Mouse (Mus musculus) stomach, postnatal 0 days (tissue): ENCODE measurements at regions not wholly inside any gene's neighbourhood (a gene's known extent, or its start where the extent isn't known, plus 50 kb on each side); places are given as distances from the start of the nearest gene placed in this dataset.

Source experiments
- CTCF ChIP-seq: IDR thresholded peaks from 2 replicates; pipeline ENCODE4 v1.5.1; 2016; ENCODE audit warnings: antibody characterized with exemption, low read depth, mild to moderate bottlenecking, moderate library complexity
- EP300 ChIP-seq: optimal IDR thresholded peaks from 2 replicates; pipeline ENCODE3; 2016; ENCODE audit warnings: antibody characterized with exemption

GRCm38 (mm10) chrX:140280016-140280415 lies 62.0 kb upstream of the Frmpd3 start:
- TF ChIP-seq CTCF, result no peak
- no peak for TF ChIP-seq EP300
